Mouse (Mus musculus) kidney, adult 2 months (tissue): ENCODE data around the gene Inka2.

Experiments
- CTCF ChIP-seq: fragments of 200-500 bp; conservative IDR thresholded peaks from 2 replicates; pipeline ENCODE4 v1.5.1; 2011; ENCODE audit warnings: low read depth, mild to moderate bottlenecking, control low read depth, low read length, moderate library complexity, mixed read lengths; ENCODE audit not compliant: insufficient read depth, insufficient read length
- POLR2A ChIP-seq: fragments of 200-500 bp; IDR thresholded peaks from one replicate; pipeline ENCODE4 v1.6.1; 2011; ENCODE audit warnings: low read depth, low read length, control low read depth

DNA sequence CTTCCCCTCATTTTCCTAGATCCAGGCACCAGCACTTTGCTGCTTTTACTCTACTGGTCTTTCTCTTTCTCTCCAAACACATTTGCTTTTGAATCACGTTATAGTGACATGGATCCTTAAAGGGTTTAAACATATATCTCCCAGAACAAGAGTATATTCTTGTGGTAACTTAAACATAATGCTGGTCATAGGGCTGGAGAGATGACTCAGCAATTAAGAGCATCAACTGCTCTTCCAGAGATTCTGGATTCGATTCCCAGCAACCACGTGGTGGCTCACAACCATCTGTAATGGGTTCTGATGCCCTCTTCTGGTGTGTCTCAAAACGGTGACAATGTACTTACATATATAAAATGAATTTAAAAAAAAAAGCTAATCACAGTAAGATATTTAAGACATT is 28.0 kb downstream of the Inka2 start:
- TF ChIP-seq CTCF = no peak
- TF ChIP-seq POLR2A = no peak
